Mouse (Mus musculus) CD4-positive, CD25-positive, alpha-beta regulatory T cell, adult 2 months (primary cell): ENCODE measurements around the gene Dbx2.

ENCODE experiments used
- DNase-seq: peaks from one replicate; pipeline ENCODE4 v3.0.0-alpha.2; 2012; ENCODE audit warnings: low read depth, low spot score

Gene Dbx2

GRCm38 (mm10) chr15:95655860-95656259, at the start of gene Dbx2:
Dbx2 (minus strand) TSS chr15:95655960.
- DNase-seq, result no peak

- DNase-seq, result no peak
Observed at GRCm38 (mm10) chr15:95702206-95702605, 46.4 kb upstream of the Dbx2 start.

GRCm38 (mm10) chr15:95701573-95701972, 45.8 kb upstream of the Dbx2 start:
- no peak for DNase-seq

GRCm38 (mm10) chr15:95699371-95699770, 43.6 kb upstream of the Dbx2 start:
- no peak for DNase-seq

DNA sequence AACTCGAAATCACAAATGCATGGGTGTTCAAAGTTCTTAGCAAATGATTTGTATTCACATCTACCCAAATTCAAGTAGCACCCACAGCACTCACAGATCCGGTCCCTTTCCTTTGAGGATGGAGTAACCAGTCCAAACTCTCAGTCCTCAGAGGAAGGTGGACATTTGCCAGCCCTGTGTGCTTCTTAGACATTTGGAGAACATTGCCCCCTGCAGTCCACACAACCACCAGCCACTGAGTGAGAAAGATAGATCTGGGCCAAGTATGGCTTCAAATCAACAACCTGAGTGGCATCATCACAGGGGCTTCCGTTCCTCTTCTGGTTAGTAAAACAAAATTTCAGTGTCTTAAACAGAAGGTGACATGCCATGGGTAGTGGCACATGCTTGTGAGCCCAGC, 38.0 kb upstream of the Dbx2 start:
- DNase-seq, result no peak

GRCm38 (mm10) chr15:95691594-95691993, 35.8 kb upstream of the Dbx2 start:
- no peak for DNase-seq

DNA sequence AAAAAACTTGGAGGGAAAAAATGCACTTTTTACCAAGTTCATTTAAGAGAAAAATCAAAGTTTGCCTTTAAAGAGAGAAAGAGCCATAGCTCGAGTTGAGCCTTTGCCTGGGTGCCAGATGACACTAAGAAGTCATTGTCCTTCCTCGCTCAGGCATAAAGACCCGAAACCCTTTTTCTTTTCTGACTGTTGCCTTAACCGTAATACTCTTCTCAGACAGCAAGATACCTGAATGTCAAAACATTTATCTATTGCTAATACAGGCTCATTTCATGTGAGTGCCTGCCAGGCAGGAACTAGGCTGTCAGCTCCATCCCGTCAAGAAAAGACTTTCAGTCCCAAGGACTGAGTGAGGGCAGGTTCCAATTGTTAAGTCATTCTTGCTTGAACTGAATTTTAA, 35.4 kb upstream of the Dbx2 start:
- DNase-seq, result no peak

DNA sequence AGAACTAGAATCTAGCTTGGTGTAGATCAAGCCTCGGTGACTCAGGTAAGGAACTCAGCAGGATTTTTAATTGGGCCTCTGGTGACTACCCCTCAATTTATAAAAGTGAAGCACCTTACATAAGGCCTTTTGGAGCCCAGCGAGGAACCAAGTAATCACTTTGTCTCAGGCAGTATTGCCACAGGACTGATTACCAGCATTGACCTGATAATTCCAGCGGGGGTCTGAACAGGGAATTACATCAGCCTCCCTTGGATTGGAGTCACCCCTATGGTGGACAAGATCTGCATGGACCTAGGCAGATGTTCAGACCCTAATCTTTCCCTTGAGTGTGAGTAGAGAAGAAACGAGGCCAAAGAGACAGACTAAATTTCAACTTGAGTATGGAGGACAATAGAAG, 26.9 kb upstream of the Dbx2 start:
- no peak for DNase-seq

DNA sequence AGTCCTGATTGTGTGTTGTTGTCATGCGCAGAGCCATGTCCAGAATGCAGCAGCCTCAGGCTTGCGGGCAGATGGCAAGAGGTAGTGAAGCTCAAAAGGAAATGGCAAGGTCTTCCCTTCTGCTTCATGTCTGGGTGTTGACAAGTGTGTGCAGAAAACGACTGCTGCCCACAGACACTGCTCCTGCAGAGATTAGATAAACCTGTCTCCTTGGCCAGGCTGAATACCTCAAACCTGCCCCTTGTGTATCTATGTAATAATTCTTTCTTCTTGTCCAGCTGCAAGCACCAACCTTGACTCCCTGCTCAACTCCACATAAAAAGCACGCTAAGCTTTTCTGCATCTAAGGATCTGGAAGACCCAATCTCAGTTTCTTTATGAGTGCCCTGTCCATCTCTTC, 19.9 kb upstream of the Dbx2 start:
- DNase-seq, result no peak

DNA sequence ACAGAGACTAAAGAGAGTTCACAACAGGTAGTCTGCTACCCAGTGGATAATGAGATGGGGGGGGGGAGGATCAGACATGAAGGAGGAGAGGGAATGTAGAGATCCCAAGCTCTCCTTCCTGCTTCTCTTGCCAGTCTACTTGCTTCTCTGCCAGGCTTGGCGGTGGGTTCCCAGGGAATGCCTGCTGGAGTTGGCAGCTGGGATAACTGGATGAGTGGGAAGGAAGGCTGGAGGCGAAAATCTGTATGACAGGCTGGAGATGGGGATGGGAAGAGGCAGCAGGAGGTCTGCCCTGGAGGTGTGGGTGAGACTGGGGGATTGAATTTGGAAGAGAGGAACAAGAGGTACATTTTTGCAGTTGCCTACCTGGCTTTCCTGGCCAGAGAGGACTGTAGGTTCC, 19.4 kb upstream of the Dbx2 start:
- DNase-seq, result no peak

GRCm38 (mm10) chr15:95667209-95667608, 11.4 kb upstream of the Dbx2 start:
- no peak for DNase-seq

- no peak for DNase-seq
Observed at GRCm38 (mm10) chr15:95665002-95665401, 9.2 kb upstream of the Dbx2 start.

GRCm38 (mm10) chr15:95661718-95662117, 6.0 kb upstream of the Dbx2 start:
- DNase-seq, result no peak

GRCm38 (mm10) chr15:95660368-95660767, 4.6 kb upstream of the Dbx2 start:
- no peak for DNase-seq

DNA sequence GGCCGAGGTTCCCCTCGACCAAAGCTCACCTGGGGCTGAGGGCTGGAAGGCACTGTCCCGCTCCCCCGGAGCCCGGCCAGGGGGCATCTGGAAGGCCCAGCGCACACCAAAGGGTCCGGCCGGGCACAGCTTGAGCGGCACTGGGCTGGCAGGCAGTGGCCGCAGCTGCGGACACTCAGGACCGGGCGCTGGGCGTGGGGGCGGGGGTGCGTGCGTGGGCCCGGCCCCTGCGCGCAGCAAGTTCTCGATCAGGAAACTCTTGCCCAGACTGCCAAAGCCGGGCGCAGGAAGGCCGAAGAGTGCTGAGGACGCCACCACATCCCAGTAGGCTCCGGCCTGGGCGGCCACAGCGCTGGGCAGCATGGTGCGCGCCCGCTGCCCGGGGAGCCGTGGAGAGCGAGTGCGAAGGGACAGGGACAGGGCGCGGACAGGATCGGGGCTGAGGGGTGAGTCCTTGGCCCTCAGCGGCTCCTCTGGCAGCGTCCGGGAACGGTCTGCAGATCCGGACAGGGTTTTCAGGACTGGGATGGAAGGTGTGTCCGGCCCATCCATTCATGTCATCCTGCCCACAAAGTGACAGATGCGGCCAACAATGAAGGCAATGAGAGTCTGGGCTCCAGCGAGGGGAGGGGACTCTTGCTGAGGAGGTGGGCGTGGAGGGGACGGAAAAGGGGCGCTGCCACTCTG, 1.4 kb downstream of the Dbx2 start:
- DNase-seq, result no peak

- DNase-seq, result no peak
Observed at GRCm38 (mm10) chr15:95653812-95654210, 1.9 kb downstream of the Dbx2 start.

DNA sequence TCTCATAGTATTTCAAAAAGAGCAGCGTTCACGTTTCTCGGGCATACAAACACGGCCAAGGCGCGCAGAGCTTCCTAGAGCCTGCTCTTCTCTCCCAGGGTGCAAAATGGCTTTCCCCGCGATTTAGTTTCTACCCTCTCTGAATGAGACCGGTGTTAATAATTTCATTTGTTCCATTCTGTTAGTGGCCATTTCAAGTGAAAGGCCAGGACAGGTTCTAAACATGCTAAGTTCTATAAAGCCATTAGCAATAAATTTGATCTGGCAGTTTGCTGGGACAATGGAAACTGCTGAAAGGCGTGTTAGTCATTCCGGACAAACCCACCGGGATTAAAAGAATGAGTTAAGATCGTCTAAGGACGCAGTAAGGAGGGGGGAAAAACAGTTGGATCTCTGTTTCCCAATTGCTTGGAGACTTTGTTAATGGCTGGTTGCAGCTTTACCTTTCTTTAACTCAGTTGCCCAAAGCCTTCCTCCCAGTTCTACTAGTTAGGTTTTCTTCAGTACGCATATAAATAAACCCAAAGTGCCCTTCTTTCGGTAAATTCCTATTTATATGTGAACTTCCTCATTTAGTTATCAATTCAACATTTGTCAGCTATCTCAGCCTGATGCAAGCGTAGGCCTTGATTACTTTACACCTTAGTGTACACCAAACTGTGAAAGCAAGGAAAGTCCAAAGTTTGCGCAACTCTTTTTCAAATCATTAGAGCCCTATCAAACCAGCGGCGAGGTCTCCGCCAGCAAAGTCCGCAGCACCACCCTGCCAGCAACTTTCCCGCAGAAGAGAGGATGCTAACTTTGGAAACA, 2.7 kb downstream of the Dbx2 start:
- no peak for DNase-seq

DNA sequence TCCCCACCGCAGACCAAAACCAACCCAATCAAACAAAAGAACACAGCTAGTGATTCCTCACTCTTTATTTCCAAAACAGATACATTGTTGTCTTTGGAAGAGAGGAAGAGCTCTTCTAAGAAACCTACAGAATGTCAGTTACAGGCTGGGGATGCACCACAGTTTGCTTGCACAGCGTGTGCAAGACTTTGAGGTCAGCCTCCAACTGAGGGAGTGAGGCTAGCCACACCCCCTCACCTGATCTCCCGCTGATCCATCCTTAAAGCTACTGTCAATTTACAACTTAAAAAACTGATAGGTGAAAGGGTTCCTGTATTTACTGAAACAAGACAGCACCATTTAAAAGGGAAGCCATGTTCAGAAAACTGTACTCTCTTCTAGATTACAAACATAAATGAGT, 3.9 kb downstream of the Dbx2 start:
- no peak for DNase-seq

DNA sequence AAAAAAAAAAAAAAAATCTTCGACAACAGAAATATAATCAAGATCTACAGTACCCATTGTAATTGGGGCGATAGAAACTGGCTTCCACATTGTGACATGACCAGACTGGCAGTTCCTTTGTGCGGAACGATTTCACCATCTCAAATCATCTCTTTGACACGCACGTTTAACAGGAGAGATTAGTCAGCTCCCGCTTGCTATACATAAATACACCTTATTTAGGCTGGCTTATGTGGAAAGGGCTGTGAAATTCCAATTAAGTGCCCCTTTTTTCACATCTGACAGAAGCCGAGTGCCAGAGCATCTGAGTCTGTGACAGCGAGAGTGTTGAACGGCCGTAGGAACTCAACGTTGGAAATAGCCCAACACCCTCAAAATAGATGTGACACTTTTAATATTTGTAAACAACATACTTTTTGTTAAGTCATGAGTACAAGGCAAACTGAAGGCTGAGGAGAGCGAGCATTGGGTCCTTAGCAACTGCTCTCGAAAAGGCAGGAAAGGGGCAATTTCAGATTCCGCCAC, 12.2 kb downstream of the Dbx2 start:
- no peak for DNase-seq

DNA sequence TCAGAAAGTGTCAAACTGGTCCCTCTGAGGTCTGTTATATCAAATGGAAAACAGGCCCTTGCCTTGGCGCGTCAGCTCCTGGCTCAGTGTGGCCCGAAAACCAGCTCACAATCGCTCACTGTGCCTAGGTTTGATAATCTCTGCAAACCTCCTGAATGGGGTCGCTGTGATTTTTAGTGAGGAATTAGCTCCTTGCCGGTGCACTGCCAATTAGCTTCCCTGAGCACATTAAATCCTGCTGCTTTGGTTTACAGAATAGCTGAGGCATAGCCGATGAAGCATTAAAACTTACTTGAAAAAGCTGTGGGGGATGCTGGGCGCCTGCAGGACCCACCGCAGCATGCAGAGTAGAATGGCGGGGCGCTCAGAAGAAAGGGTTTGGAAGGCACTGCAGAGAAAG, 15.4 kb downstream of the Dbx2 start:
- no peak for DNase-seq

GRCm38 (mm10) chr15:95639829-95640134, 16.0 kb downstream of the Dbx2 start:
- no peak for DNase-seq

DNA sequence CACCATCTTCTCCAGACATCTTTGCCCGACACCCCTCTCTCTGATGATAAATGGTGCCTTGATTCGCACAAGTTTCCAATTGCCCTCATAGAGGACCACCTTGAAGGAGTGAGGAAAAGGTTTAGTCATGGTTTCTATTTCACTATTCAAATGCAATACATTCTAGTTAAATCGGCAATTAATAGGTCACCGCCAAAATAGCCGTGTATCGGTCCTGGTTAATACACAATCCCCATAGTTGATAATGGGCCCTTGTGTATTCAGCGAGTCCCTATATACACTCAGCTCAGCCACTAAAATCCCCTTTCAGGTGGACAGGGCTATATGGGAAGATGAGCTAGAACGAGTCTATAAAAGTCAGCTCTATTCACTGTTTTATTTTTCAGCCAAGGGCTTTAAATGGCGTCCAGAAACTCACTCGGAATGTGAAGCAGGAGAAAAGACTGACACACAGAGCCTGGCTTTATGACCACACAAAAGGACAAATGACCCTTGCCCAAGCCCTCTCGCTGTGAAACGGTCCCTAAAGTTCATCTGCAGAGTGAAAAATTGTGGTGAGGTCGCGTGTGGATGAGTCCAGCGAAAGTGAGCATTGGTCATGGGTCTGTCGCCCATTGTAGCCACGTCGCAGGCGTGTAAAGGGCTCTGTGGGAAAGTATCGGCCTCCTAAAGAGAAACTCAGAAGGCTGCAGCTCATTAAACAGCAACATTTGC, 16.5 kb downstream of the Dbx2 start:
- DNase-seq, result no peak

DNA sequence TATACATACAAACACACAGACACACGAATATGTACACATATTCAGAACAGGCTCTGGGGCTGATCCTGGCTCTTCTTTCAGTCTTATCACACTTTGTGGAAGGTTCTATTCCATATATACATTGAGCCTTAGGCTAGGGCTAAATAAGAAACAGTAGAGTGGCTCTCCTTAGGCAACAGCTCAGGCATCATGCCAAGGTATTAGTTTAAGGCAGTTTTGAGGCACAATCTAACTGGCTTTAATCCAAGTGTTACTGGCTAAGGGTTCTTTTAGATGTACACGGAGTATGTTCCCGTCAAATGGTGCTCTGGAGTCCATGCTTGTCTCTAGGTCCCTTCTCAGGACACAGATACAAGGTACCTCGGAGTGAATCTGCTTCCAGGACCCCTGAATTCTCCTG, 31.4 kb downstream of the Dbx2 start:
- no peak for DNase-seq
